Mouse (Mus musculus) inflammation-experienced regulatory T-cells, adult 6 months (primary cell): ENCODE measurements around the gene Schip1. TPM values are rescaled to one million over a fixed set of nuclear protein-coding genes. Genes with fewer than 3 reads are reported as not detected.

Experiments
- ATAC-seq: one replicate; pipeline ENCODE4 v1.8.0; 2017
- polyA plus RNA-seq, 3 experiments: library from polyadenylated mRNA; unstranded; fragments of 100-300 nt; shearing (Covaris generic); gene quantifications; one replicate each; pipeline ENCODE4 v1.2.1; 2017

Schip1 gene
- polyA plus RNA-seq, 3 experiments from 2014 or later = 0.18 TPM; not detected in 2

DNA sequence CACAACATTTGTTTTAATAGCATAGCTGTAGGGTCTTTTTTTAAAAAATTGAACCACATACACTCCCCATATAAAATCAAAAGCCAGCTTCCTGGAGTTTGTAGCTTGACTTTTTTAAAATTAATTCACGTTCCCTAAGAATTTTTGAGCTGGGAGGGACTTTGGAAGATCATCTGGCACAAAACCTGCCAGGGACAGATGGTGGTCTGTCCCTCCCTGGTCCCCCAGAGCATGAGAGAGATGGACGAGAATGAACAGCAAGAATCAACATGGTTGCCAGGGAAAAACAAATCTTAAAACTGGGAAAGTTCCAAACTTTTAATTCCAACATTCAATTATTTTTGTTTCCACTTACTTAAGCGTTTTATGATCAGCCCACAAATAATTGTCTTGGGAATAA, 334.1 kb downstream of the Schip1 start:
- ATAC-seq = no peak

DNA sequence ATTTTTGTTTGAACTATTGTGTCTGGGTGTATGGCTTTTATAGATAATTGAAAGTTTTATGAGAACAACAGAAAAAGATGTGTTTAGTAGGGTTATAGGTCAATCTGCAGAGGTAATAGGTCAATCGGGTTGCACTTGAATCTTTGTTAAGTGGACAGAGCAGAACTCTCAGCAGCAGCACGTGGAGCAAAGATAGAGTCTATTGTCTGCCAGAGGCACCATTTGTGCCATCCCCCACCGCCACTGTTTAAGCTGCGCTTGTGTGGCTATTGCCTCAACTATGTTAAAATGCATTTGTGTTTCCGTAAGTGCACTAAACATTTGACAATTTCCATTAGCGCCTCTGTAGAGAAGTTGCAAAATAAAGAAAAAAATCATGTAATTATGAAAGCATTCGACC, 335.5 kb downstream of the Schip1 start:
- no peak for ATAC-seq

DNA sequence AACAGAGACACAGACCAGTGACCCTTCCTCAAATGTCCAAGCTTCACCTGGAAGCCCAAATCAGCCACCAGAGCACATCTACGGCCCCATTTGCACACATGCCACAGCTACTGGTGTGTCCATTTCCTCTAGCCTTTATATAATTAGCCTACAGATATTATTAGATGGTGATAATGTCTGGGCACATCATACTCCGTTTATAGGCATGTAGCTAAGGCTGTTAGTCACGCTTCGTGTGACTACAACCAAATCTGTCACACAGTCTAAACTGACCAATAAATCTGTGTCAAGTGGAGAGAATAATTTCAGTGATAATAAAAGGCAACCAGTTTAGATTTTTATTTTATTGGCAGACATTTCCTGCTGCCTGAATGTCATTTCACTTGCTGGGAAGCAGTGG, 338.7 kb downstream of the Schip1 start:
- ATAC-seq = no peak

DNA sequence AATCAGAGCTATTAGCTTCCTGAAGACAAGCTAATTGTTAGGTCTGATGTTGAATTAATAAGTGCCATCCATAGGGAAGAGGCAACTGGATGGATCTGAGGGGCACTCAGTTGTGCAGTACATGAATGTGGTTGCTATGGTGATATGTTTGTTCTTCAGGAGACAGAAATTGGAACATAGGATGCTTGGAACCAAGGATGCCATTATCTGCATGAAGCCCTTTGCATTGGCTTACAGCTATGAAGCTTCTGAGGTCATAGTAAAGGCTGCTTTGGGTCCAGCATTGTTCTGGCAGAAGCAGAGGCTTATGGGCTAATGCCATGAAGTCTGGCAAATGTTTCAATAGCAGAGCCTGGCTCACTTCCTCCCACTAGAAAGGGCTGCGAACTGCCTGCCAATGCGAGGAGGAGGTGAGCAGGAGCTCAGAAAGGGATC, 339.2 kb downstream of the Schip1 start:
- no peak for ATAC-seq

DNA sequence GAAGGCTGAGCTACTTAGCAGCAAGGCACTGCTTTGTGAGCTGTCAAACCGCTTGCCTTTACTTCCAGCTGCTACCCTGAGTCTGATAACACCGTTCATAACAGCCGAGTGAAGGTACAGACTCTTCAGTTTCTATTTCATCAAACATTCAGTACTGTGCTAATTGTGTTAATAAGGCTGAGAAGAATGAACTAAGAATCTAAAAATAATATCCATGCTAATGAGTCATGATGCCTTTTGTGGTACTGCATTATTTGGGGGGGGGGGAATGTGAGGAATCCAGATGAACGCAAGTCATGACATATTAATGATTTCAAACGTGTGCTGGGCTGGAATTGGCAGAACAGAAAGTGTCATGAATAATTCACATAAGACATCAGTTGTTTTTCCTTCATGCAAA, 341.1 kb downstream of the Schip1 start:
- ATAC-seq = no peak

DNA sequence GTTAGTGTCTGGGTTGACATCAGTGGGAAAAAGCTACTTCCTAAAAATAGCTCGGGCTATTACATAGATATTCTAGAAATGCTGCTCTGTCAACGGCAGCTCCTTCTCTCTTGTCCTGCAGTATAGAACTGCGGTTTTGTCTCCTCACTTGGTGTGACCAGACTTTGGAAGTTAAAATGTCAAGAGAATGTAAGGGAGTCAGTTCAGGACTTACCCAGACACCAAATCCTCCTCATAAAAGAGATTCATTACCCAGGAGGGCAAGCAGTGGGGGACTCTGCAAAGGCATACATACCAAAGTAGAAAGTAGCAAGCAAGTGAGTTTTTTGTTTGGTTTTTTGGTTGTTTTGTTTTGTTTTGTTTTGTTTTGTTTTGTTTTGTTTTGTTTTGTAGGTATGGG, 347.7 kb downstream of the Schip1 start:
- ATAC-seq = no peak

DNA sequence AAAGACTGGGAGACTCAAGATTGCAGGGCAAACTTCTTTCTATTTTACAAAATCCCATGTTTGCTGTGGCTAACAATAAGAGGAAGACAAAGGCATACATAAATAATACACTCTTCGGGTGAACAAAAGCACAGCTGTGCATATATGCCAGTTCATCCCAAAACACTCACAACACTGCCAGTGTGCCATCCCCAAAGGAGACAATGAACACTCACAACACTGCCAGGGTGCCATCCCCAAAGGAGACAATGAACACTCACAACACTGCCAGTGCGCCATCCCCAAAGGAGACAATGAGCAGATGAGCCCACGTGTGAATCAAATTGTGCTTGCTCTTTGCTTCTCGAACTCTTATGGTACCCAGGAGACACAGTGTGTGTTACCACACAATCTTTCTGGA, 355.2 kb downstream of the Schip1 start:
- no peak for ATAC-seq

DNA sequence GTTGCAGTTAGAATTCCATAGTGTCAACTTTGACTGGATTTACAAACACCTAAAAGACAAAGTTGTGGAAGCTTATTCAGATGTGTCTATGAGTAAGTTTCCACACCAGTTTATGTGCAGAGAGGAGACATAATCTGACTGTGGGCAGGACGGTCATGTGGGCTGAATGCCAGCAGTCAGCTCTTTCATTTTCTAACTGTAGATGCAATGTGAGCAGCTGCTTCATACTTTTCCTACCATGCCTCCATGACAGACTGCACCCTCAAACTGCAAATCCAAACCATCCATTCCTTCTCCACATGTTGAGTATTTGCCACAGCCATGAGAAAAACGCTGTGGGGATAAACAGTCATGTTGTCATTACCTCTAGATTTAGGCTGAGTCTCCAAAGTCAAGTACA, 356.3 kb downstream of the Schip1 start:
- no peak for ATAC-seq

DNA sequence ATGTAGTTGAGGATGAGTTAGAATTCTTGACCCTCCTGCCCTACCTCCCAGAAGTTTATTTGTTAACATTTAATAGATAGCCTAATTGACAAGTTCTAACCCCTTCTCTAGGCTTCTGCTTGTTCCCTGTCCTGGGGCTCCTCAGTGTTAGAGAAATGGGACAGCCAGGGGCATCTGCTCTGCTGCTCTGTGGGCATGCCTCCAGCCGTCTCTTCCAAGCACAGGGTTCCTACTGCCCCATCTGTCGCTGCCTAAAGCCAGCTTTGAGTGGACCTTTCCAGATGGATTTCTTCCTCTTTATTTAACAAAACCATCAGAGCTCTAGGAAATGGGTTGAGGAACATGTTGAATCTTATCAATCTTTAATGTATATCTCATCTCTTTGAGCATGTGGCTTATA, 357.2 kb downstream of the Schip1 start:
- ATAC-seq = no peak

DNA sequence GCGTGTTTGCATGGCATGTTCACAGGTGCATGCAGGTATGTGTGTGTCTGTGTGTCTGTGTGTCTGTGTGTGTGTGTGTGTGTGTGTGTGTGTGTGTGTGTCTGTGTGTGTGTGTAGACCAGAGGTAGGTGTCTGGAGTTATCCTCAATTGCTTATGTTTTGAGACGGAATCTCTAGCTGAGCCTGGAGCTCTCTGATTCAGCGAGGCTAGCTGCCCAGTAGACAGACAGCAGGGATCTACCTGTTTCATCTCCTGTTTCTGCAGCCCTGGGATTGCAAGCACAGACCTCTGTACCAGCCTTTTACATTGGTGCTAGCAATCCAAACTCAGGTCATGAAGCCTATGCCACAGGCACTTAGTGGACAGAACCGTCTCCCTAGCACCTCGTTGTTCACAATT, 363.5 kb downstream of the Schip1 start:
- no peak for ATAC-seq

DNA sequence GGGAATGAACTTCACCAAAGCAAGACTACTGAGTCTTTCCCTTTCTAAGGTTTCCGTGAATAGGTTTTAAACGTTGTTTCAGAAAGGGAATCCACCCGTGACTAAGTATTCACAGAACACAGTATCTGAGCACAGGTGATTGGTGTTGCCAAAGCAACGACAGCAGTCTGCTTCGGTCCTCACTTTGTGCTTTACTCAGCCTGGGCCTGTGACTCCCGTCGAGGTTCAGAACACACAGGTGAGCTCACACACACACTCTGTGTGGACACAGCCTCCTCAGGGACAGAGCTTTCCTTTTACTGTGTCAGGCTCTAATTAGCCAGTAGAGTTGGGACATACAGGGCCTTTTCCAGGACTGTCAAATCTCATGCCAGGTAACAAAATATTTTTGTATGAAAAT, 369.8 kb downstream of the Schip1 start:
- no peak for ATAC-seq

DNA sequence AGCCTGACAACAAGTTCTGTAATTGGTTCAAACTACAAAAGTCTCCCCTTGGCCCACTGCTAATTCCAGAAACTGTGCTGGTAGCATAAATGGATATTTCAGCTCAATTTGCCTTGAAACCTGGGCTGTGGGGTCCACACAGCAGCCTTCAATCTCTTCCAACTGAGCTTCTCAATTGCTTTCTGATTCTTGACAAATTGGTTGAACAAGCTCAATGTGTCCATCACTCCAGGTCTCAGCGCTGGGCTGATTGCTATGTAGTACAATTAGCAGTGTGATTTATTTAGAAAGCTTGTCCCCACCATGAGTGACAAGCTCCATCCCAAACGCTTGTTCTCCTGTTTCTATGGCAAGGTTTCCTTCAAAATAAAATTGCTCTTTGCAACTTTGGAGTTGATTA, 370.3 kb downstream of the Schip1 start:
- ATAC-seq = no peak

DNA sequence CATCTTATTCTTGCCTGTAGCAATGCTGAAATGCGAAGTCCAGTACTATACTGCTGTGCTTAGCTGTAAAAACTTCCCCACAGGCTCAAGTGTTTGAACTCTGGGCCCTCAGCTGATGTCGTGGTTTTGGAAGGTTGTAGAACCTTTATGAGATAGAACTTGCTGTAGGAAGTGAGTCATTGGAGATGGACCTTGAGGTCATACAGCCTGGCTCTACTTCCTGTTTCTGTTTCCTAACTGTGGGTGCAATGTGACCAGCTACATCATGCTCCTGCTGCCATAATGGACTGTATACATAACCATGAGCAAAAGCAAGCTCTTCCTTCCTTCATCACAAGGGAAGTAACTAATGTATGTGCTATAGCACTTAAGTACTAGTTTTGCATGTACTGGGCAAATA, 383.9 kb downstream of the Schip1 start:
- no peak for ATAC-seq

DNA sequence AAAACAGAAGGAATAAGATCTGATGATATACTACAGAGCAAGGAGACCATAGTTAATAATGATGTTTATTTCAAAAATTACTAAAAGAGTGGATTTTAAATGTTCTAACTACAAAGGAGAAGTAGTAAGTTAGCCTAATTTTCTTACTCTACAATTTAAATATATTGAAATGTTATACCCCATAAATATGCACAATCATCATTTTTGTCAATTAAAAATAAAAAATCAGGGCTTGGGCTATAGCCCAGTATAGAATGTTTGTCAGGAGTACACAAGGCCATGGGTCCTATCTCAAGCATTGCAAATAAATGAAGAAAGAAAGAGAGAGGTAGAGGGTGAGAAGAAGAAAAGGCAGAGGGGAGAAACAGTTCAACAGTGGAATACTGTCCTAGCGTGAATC, 387.0 kb downstream of the Schip1 start:
- ATAC-seq = no peak

DNA sequence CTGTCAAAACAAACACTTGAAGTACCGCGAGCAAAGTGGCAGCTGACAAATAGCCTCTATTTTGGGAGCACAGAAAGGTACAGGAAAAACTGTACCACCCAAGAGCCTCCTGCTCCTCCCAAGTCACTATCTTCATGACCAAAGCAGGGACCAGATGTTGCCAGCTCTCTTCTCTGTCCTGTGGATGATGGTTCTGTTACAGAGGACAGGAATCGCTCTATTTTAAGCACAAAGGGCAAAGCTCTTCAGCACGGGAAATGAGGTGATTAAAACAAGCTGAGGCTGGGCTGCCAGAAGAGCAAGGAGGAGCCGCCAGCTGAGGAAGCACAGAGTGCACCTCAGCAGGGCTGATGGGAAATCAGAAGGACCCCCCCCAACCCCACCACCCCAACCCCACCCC, 388.7 kb downstream of the Schip1 start:
- no peak for ATAC-seq

DNA sequence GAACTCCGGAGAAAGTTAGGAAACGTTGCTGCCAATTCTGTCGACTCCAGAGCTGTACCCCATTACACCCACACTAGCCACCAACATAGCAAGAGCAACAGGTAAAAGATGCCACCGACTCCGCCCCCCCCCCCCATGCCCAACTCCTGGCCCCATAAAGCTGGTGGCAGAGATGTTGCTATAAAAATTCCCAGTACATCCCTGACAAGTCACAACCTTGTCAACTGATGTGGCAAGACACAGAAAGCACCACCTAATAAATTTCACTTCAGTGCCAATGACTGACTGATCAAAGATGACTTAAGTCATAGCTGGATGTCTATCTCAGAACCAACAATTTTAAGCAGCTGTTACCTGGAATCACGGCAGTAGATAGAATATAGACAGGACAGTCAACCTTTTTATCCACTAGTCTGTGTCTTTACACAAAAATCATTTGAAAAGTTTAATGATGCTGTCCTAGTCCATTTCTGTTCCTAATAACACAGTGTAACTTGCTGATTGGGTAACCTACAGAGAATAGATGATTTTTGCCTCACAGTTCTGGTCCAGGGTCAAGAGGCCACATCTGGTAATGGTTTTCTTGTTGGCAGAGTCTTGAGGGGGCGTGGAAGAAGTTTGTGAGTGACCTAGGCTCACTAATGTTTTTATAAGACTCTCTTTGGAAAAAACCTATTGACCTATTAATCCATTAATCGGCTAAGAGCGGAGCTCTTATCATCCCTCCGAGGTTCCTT, 389.3 kb downstream of the Schip1 start:
- no peak for ATAC-seq

DNA sequence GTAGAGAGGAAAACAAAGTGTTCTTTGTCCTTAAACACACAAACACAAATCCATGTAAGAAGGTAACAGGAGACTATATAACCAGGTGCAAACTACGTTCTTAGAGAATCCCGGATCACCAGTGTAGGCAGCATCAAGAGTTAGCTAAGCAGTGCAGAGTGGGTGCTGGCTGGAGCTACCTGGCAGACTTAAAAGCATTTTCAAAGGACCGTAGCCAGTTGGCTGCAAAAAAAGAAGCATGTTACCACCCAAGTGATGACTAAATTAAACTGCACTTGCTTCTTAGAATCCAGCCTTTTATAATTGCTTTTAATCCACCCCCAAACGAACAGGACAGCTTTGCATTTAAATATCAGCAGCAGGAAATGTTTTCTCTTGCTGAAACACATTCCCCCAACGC, 402.0 kb downstream of the Schip1 start:
- ATAC-seq = no peak

DNA sequence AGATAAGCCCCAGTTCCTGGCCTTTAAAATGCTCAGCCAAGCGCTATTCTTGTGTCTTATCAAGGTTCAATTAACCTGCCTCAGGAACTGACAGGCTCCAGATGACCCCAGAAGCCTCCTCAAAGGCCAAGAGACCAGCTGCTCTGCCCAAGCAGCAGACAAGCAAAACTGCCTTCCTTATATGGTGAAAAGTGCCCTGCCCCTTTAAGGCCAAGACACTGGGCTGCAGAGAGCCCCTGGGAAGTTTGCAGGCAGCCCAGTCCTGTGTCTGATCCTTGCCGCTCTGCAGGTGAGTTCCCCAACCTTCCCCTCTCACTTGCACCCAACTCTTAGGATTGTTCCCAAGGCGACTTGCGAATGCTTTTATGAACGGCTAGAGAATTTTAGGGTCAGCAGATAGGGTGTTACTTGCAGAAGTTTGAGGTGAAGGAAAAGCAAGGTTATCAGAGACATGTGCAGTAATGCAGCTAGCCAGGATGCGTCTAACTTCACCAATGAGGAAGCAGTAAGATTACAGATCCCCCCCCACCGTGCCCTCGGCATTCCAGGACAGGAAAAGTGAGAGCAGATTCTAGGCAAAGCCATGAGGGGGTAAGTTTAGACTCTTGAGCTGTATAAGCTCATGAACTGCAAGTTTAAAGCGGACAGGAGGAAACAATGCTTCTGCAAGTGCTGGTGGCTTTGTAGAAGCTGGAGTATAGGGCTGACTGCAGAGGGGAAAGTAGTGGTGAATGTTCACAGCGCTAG, 403.5 kb downstream of the Schip1 start:
- no peak for ATAC-seq

DNA sequence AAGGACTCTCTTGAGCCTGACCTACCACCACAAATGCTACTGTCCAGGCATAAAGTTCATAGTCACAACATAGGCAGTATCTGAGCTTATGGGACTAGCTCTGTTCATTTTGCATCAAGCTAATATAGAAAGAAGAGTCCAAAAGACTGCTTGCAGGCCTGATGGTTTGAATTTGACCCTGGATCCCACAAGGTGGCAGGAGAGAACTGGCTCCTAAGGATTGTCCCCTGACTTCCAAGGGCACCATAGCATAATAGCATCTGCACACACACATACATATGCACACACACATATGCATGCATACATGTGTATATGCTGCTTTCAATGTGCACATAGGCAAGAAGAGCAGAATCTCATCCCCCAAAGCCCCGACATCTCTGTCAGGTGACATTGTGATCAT, 405.0 kb downstream of the Schip1 start:
- ATAC-seq = no peak

DNA sequence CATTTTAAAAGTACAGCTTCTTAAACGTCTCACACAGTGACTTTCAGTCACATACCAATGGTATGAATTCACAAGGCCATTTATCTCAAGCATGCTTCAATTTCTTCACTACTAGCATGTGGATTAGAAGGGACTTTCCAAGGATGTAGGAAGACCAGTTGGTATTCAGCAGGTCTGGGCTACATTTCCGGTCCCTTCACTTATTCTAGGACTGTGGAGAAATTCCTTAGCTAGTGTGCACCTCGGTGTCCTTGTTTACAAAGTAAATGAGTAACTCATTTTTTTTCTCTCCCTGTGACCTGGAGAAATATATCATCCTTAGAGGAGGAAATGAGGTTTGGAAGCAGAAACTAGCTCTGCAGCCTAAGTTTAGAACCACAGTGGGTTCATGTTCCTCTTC, 405.5 kb downstream of the Schip1 start:
- no peak for ATAC-seq

DNA sequence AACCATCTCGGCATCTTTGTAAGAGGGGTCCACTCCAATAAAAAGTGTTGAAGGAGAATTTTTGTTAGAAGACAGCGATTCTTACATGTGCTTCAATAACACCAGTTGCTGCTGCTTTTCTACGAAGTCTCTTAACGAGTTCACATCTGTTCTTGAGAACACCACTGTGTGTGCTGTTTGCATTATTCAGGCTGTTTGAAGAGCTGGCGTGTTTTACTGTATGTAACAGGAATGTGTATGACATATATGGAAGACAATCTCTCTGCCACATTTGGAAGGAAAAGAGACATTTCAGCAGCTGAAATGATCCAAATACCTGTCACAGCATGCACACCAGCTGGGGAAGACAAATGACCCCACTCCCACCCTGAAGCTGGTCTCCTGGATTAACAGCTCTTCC, 406.0 kb downstream of the Schip1 start:
- ATAC-seq = no peak

DNA sequence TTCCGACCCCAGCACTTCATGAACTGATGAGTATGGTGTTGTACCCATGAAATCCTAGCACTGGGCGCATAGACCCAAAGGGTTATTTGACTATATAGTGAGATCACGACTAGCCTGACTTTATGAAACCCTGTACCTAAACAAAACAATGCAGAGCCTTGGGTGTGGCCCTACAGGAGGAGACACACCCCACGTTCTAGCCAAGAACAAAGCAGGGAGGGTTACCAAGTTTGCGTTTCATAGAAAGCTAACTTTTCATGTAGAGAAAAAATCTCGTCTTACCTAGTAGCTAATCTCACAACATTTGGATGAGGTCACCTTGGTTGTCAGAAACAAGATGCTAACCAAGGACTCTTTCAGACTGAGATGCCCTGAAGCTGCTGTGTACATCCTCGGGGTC, 411.7 kb downstream of the Schip1 start:
- ATAC-seq = no peak

DNA sequence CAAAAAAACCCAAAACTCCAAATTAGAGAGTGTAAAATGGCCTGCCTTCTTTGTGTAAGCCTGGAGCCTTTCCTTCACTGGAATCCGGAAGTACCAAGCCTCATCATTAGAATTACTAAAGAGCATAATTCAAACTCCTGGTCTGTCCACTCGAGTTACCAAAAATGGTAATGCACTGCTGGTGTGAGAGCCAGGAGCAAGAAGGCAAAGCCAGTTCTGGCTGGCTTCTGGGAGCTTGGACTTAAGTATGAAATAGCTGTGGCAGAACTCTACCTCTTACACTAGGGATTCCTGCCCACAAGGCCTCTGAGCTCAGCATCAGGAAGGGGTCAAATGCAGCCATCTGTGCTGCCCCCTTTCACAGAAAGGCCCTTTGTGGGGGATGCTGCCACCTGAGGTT, 412.9 kb downstream of the Schip1 start:
- ATAC-seq = no peak

DNA sequence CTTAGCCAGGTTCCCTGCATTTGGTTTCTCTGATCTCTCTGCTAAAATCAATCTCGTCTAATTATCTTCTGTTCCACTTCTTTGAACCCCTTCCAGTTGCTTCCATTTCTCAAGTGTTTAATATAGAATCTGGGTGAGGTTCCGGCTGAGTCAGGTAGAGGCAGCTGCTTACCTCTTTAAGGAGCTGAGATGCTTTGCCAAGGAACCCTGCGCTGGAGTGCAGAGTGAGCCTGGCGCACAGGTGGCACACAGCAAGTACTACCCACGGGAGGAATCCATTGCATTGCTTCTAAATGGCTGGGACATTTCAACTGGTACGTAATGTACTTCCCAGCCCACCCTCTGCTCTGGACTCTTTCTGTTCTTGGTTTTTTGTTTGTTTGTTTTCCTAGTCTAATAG, 414.7 kb downstream of the Schip1 start:
- ATAC-seq = no peak

DNA sequence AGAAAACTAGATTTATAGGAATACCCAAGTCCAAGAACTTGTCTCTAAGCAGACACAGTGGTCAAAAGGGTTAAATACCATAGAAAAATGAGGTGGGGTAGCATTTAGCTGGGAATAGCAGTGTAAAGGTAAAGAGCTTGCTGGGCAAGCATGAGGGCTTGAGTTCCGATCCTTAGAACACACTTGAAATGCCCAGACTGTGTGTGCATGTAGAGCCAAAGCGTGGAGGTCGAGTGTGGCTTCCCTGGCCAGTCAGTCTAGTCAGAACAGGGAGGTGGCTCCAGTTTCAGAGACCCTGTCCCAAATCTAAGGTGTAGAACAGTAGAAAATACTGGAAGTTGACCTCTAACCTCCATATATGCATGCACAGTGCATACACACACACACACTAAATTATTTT, 418.9 kb downstream of the Schip1 start:
- ATAC-seq = no peak
